Mouse (Mus musculus) adipose tissue, adult 10 weeks (tissue): Measurements from ENCODE around the gene Fbxl16. TPM values are rescaled to one million over a fixed set of nuclear protein-coding genes. Genes with fewer than 3 reads are reported as not detected.

Source experiments
- polyA plus RNA-seq: library from polyadenylated mRNA; stranded (reverse); fragments of 350-450 nt; fragmentation: Illumina TruSeq; extraction: RNeasy Lipid Tissue Mini Kit (QIAGEN cat#74804); gene quantifications from one replicate; pipeline ENCODE4 v1.2.3, GENCODE M21; 2014; ENCODE audit warnings: low read depth, low replicate concordance

Gene Fbxl16
- polyA plus RNA-seq, 1 experiment from 2014 or later, result 0.35 TPM

Other genes with a start within 250 kb of the Fbxl16 start
- gene Sox8, start 238.4 kb upstream of the Fbxl16 start, polyA plus RNA-seq, result 0.60 TPM
- gene Lmf1, start 230.0 kb upstream of the Fbxl16 start, polyA plus RNA-seq, result 20.8 TPM
- gene Gng13, start 91.9 kb upstream of the Fbxl16 start, polyA plus RNA-seq, result not detected
- 1.7 TPM for gene Chtf18, start 81.7 kb upstream of the Fbxl16 start, polyA plus RNA-seq
- gene Rpusd1, start 81.4 kb upstream of the Fbxl16 start, polyA plus RNA-seq, result 10.7 TPM
- 0.11 TPM for gene Mslnl, start 73.0 kb upstream of the Fbxl16 start, polyA plus RNA-seq
- 26.3 TPM for gene Msln, start 54.7 kb upstream of the Fbxl16 start, polyA plus RNA-seq
- 17.1 TPM for gene Narfl, start 35.3 kb upstream of the Fbxl16 start, polyA plus RNA-seq
- gene Haghl, start 23.4 kb upstream of the Fbxl16 start, polyA plus RNA-seq, result 27.9 TPM
- gene Ccdc78, start 22.5 kb upstream of the Fbxl16 start, polyA plus RNA-seq, result 0.32 TPM
- 85.6 TPM for gene Fam173a, start 16.2 kb upstream of the Fbxl16 start, polyA plus RNA-seq
- not detected for gene AC134908.4, start 13.4 kb upstream of the Fbxl16 start, polyA plus RNA-seq
- 10.5 TPM for gene Metrn, start 11.9 kb upstream of the Fbxl16 start, polyA plus RNA-seq
- gene Wdr24, start 14.5 kb downstream of the Fbxl16 start, polyA plus RNA-seq, result 14.1 TPM
- 62.1 TPM for gene Jmjd8, start 19.8 kb downstream of the Fbxl16 start, polyA plus RNA-seq
- 137 TPM for gene Stub1, start 24.3 kb downstream of the Fbxl16 start, polyA plus RNA-seq
- 43.9 TPM for gene Rhbdl1, start 28.2 kb downstream of the Fbxl16 start, polyA plus RNA-seq
- gene Gm20683, start 32.7 kb downstream of the Fbxl16 start, polyA plus RNA-seq, result 17.7 TPM
- gene Rhot2, start 35.8 kb downstream of the Fbxl16 start, polyA plus RNA-seq, result 37.8 TPM
- 12.3 TPM for gene Wdr90, start 52.4 kb downstream of the Fbxl16 start, polyA plus RNA-seq
- 30.4 TPM for gene Mcrip2, start 59.7 kb downstream of the Fbxl16 start, polyA plus RNA-seq
- gene Mettl26, start 66.0 kb downstream of the Fbxl16 start, polyA plus RNA-seq, result 50.1 TPM
- gene Wfikkn1, start 71.8 kb downstream of the Fbxl16 start, polyA plus RNA-seq, result 1.1 TPM
- 22.5 TPM for gene Rab40c, start 110.6 kb downstream of the Fbxl16 start, polyA plus RNA-seq
- 65.9 TPM for gene Pigq, start 135.9 kb downstream of the Fbxl16 start, polyA plus RNA-seq
- 2.3 TPM for gene Nhlrc4, start 135.9 kb downstream of the Fbxl16 start, polyA plus RNA-seq
- 1.3 TPM for gene A930017K11Rik, start 143.5 kb downstream of the Fbxl16 start, polyA plus RNA-seq
- 18.4 TPM for gene Capn15, start 176.7 kb downstream of the Fbxl16 start, polyA plus RNA-seq